Mouse (Mus musculus) layer of hippocampus, adult 18-20 months (tissue): ENCODE data around the gene Rpl18. TPM values are rescaled to one million over a fixed set of nuclear protein-coding genes. Genes with fewer than 3 reads are reported as not detected.

Experiments
- DNase-seq, 2 experiments: peaks; one replicate each; pipeline ENCODE4 v3.0.0; 2022; ENCODE audit warnings: low spot score in 2 of 2
- total RNA-seq, 2 experiments: library from RNA; stranded (reverse); gene quantifications; 2 replicates each; pipeline ENCODE4 v1.2.3; 2021

Rpl18 gene
- total RNA-seq, 2 experiments from 2014 or later: 359 to 364 TPM

DNA sequence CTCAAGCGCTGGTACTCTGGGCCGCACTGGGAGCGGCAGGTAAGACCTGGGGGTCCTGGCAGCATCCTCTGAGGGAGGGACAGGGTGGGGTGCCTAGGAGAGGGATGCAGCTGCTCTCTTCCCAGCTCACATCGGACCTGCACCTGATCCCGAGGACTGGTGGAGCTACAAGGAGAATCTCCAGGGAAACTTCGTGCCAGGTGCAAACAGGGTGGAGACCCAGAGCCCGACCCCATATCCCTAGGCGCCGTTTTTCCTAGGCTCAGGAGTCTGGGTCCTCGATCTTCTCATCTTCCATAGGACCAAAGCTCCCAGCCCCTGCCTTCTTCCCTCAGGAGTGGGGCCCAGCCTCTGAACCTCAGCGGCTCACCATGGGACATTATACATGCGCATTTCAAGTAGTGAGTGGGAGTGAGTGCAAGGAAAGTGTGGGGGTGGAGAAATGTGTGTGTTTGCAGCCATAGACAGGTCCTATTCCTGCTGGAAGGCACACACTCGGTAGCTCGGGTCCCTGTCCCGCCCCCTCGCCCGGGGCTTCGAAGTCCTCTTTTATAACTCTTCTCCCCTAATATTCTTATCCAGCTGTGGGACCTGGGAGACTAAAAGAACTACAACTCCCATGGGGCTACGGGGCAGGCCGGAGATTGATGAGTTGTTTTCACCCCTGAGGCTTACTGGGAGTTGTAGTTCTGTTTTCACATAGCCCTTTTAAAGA, 14.8 kb upstream of the Rpl18 start:
- DNase-seq: peak; percentile 79 to 93

DNA sequence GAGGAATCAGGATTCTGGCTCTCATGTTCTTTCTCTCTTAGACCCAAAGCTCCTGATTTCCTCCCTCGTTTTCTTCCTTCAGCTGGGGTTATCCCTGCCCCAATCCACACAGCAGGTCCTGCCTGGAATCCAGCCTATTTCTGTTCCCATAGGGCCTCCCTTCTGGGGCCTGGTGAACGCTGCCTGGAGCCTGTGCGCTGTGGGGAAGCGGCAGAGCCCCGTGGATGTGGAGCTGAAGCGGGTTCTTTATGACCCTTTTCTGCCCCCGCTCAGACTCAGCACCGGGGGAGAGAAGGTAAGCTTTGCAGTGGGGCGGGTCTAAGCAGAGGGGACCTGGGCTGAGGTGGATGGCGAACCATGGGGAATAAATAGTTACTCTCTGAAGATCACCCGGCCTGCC, 14.2 kb upstream of the Rpl18 start:
- no peak for DNase-seq

DNA sequence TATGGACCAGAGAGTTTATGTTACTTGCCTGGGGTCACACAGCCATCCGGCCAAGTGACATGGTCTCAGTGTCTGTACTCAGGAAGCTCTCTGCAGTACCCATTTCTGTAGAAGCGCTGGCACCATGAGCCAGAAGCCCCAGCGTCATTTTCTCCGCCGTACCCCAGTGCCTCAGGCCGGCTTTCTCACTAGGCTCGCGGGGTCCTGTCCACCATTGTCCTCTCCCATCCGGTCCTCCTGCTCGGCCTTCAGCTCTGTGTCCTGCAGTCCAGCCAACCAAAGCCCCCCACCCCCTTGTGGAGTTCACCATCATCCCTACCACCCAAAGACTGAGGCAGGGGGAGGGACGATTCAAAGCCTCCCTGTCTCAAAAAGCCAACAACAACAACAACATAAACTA, 13.7 kb upstream of the Rpl18 start:
- no peak for DNase-seq

DNA sequence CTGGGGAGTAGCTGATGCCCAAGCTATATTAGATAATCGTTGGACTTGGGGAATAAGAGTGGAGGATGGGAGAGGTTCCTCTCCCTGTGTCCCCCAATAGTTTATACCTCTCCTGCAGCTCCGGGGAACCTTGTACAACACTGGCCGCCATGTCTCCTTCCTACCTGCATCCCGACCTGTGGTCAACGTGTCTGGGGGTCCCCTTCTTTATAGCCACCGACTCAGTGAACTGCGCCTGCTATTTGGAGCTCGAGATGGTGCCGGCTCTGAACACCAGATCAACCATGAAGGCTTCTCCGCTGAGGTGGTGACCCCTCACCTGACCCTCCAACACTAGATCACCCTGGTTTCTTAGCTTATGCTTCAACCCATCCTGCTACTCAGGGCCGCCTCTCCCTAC, 12.9 kb upstream of the Rpl18 start:
- no peak for DNase-seq

DNA sequence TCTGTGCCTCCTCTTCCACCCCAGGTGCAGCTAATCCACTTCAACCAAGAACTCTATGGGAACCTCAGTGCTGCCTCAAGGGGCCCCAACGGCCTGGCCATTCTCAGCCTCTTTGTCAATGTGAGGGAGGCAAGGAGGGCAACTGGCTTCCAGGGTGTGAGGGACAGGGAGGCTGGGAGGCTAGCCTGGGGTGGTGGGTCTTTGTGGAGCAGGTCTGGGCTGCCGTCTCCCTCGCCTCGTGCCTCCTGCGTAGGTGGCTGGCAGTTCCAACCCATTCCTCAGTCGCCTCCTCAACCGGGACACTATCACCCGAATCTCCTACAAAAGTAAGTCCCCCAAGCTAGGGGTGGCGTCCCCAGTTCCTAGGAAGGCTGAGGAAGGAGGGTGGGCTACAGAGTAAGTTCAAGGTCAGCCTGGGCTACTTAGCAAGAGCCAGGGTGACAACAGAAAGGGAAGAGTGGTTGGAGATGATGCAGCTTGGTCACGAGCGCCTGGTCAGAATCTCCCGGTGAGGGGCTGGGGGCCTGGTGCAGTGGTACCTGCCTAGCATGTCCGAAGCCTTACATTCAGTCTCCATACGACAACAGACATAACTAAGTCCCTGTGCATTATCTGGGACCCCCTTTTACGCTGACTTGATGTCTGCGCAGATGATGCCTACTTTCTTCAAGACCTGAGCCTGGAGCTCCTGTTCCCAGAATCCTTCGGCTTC, 12.3 kb upstream of the Rpl18 start:
- DNase-seq: no peak

DNA sequence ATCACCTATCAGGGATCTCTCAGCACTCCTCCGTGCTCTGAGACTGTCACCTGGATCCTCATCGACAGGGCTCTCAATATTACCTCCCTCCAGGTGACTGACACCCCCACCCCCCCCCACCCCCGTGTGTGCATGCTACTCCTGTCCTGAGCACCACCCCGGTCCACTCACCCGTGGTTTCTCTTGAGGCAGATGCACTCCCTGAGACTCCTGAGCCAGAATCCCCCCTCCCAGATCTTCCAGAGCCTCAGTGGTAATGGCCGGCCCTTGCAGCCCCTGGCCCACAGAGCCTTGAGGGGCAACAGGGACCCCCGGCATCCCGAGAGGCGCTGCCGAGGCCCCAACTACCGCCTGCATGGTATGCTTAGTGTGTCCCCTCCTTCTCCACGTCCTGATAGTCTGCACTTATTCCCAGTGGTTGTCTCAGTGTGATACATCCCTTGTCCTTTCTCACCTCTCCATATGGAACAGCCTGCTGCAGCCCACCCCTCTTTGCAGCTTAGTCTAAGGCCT, 11.7 kb upstream of the Rpl18 start:
- no peak for DNase-seq

DNA sequence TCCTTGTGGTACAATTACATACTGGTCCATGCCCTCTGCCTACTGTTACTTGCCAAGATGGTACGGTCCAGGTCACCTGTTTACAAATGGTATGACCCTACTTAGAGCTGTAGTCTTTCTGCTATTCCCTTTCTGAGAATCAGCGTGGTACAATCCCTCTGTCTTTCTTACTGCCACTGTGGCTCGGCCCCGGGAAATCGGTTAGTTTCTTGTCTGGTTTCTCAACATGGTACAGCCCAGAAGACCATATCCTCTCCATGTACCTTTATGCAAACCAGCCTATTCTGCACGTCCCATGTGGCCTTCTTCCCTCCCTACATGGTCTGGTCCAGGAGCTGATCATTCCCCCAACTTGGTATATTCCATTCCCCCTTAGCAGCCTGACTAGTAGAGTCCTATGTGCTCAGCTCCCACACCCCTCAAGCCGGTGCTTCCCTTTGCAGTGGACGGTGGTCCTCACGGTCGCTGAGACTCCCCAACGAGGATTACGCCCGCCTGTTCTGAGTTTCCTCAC, 11.2 kb upstream of the Rpl18 start:
- DNase-seq: peak; percentile 76 to 85

DNA sequence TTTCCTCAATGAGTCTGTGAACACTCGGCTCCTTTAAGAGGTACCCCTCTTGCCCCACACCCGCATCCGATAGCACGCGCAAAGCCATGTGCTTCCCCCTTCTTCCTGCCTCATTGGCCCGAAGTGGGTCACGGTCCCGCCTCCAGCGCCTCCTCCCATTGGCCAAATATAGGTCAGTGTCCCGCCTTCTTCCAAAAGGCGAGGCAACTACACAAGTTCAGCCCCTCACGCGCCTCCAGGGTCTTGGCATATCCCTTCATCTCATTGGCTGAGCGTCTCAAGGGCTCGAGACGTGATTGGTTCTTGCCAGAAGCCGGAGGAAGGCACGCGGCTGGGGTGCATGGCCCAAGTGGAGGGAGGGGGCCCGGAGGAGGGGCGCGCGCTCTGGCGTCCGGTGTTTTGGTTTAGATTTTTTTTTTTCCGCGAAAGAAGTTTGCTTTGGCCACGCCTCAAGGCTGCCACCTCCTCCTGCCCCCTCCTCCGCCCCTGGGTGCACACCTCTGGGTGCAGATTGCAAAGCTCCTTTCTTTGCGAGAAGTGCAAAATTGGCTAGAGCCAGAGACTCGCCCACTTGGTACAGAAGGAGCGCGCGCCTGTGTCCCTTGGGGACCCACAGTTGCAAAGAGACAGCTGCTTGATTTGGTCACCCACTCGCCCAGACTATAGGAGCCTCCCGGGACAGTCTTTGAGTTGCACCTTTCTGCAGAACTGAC, 10.4 kb upstream of the Rpl18 start, which contains the start of gene Dbp:
Gene Dbp, plus strand, starts transcription at position 359 of the 713 bp plus-strand sequence.
- peak; percentile 100 for DNase-seq

DNA sequence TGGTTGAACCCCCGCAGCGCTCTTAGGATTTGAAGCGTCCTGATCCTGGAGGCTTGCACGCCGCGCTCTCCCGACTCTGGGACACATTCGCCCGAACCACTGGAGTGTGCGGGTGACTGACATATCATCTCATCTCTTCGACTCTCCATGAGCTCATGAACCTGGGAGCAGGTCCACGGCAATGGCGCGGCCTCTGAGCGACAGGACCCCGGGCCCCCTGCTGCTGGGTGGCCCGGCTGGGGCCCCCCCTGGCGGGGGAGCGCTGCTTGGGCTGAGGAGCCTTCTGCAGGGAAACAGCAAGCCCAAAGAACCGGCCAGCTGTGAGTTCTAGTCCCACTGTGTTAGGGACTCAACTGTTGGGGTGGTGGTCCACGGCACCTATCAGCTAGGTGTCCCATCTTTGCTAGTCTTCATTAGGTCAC, 9.8 kb upstream of the Rpl18 start:
- no peak for DNase-seq

DNA sequence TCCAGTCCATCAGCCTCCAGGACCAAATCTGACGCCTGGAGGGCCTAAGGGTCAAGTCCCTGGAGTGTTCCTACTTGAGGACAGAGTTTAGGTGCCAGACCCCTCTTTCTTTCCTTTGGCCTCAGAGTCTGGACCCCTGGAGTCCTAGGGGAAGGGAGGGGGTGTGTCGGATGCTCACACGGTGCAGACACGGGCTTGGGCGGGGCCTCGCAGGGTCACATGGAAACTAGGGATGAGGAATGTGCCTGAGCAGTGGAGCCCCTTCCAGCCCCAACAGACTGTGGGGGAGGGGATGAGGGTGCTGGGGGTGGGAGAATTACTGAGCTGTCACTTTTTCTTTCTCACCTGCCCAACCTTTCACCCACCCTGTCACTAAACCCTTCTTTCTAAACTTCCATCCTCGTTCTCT, 9.4 kb upstream of the Rpl18 start:
- DNase-seq: peak; percentile 80 to 81

DNA sequence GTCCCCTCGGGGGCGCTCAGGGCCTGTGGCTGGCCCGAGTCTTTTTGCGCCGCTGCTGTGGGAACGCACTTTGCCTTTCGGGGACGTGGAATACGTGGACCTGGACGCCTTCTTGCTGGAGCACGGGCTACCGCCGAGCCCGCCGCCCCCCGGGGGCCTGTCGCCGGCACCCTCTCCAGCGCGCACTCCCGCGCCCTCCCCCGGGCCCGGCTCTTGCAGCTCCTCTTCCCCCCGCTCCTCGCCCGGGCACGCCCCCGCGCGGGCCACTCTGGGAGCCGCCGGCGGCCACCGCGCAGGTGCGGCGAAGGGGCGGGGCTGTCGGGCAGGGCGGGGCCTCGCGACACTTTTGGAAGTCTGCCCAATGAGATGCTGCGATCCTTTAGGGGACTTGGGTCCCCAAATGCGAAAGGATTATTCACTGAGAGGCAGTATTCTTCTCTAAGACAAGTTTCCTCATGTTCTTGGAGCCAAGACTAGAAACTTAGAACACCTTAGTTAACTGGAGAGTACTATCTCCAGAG, 8.5 kb upstream of the Rpl18 start:
- peak; percentile 82 to 83 for DNase-seq

DNA sequence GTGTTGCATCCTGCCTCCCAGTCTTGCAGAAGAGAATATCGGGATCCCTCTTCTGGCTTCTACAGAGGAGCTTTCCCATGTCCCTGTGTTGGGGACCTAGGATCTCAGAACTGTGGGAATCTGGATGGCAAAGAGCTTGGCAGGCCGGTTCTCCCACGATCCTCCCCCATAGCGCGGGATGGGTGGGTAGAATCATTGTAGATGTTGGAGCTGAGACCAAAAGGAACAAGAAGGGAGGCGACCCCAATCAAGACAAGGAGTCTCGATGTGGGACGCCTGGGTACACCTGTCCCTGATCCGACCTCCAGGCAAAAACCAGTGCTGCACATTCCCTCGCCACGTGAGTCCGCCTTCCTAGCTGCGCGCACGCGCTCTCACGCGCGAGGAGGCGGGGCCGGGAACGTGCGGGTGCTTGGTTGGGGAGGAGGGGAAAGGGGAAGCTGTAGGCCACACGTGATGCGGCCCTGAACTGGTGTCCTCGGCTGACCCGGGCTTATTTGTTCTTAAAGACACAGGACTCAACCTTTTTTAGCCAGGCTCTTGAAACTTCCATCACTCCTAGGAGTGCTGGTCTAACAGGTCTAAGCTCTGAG, 7.8 kb upstream of the Rpl18 start:
- peak; percentile 93 to 94 for DNase-seq

DNA sequence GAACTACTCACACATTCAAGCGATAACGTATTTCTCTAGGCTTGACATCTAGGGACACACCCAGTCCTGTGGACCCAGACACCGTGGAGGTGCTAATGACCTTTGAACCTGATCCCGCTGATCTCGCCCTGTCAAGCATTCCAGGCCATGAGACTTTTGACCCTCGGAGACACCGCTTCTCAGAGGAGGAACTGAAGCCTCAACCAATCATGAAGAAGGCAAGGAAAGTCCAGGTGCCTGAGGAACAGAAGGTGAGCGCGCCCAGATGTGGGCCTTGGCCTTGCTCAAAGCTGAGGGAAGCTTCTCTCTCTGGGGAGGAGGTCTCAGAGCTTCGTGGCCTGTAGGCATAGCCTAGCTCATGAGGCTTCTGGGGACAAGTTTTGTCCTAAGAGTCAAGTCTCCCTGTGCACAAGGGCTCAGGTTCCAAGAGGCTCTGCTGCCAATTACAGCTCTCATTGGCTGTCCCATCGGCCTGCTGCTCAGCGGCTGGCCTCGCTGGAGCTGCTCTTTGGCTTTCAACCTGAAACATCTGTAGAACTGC, 7.0 kb upstream of the Rpl18 start:
- no peak for DNase-seq

DNA sequence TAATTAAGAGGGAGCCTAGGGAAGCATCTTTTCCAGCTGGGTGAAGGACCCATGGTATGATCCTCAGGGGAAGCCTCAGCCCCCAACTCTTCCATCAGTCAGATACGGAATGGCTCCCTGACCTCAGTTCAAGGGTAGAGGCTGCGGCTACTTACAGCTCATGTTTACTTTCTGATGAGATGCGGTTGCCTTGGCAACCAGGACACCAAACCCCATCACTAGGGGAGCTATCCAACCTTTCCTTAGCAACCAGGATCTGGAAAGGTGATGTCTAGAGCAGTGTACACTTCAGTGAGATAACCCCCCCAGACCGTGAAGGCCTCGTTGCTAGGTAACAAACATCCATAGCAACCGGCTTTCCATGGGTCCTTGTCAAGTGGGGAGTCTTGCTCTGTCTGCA, 6.2 kb upstream of the Rpl18 start:
- DNase-seq: no peak

DNA sequence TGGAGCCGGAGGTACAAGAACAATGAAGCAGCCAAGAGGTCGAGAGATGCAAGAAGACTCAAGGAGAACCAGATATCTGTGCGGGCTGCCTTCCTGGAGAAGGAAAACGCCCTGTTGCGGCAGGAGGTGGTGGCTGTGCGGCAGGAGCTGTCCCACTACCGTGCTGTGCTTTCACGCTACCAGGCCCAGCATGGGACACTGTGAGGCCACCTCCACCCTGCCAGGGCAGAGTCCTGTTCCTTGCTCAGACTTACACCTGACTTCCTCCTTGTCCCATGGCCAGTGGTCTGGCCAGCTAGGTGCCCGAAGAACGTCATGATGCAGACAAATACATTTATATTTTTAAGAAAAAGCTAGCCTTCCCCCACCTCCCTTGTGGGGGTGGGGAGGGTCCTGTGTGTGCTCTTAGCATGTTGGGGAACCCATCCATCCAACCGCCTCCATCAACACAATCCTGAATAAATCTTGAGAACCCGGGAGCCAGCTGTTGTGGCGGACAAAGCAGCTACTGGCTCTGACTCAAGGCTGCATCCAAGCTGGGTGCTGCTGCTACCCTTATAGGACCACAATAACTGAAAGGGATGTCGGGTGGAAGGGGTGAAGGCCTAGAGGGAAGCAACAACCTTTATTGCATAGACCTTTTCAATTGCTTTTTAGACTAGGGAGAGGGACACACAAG, 5.4 kb upstream of the Rpl18 start:
- DNase-seq: no peak

DNA sequence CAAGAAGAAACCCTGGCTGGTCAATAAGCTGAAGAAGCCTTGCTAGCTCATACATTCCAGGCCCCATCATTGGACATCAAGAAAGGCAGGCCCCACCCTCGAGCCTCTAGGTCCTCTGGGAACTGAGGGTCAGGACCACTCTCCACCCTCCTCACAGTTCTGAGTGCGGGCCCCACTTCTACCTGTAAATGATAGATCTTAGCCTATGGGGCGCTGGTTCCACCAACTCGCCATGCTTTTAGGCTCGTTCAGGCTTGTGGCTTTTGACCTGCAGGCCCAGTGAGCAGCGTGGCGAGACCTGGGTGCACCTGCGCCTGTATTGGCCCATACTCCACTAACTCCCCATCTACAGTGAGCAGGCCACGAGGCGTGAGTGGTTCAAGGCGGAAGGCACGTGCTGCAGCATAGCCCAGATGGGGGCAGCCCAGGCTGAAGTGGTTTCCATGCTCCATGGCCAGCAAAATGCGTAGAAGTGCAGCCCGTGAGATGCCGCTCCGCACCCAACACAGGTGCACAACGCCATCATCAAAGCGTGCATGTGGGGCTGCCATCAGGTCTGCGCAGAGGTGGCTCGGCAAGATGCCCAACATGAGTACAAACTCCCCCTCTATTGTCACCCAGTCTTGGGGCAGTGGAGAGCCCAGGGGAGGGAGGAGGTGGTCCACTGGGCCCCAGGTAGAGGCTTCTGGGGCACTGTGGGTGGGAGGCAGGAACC, 4.6 kb upstream of the Rpl18 start:
- no peak for DNase-seq

DNA sequence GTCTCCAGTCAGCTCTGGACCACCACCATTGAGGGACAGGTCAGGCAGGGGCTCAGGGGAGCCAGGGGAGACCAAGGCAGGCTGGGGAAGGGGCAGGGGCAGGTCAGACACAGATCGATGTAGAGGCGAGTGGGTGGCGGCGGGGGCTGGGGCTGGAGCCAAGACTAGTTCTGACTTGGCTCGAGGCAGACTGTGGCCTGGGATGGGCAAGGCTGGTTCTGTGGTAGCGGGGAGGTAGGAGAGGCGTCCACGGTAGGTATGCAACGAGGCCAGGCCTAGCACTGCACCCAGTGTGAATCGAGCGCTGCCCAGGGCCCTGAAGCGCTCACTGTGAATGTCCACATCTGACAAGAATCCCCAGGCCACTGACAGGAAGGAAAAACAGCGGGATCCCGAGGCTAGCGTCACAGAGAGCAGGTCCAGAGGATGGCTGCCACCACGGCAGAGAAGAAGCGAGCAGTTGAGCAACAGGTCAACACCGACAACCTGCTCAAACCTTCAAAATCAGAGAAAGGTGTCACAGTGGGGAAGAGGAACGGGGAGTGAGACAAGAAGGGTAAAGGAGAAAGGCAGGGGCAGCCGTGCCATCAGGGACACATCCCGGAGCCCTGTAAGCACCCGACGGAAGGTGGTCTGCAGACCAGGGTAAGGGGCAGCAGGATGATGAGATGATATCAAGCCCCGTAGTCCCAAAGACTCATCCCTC, 3.8 kb upstream of the Rpl18 start:
- no peak for DNase-seq

DNA sequence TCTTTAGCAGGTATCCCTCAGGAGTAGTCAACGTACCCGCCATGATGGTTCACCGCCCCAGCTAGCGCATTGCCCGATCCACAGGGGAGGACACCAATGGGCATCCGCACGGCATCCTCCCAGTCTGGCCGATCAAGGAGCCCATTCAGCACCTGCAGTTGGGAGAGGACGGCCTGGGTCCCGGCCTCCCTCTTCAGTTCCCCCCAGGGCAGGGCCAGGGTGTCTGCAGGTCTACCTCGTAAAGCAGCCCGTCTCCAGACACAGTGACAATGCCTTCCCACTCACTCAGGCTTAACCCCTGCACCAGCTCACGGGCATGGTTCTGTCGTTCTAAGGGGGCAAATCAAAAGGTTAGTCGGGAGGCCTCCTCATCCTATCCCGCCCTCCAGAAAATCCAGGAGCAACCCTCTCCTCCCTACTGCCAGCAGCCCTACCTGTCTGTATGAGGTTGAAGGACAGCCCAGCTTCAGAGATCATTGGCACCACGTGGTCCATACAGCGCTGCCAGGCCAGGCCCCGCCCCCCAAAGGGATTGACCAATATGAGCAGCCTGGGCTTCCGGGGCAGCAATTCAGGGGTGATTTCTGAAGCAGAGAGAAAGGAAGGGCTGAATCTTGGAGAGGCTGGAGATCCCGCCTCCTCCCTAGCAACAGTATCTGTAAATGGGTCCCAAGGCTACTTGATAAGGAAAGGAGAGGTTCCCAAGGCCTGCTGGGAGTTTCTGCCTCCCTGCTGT, 3.1 kb upstream of the Rpl18 start:
- no peak for DNase-seq
